Mouse (Mus musculus) liver, adult 2 months (tissue): ENCODE data around the gene Wnt1. TPM values are rescaled to one million over a fixed set of nuclear protein-coding genes. Genes with fewer than 3 reads are reported as not detected.

Experiments used
- DNase-seq: peaks from one replicate; pipeline ENCODE4 v3.0.0-alpha.2; 2011; ENCODE audit warnings: low read depth, low spot score; ENCODE audit errors: extremely low read depth
- H3K27ac ChIP-seq: fragments of 200-500 bp; replicated peaks from 2 replicates; pipeline ENCODE4 v1.5.1; 2012; ENCODE audit warnings: low read depth, mild to moderate bottlenecking, control low read depth, inconsistent platforms, low read length; ENCODE audit not compliant: insufficient read depth
- H3K27me3 ChIP-seq: fragments of 200-500 bp; 2 replicates; pipeline ENCODE4 v1.6.1; 2012; ENCODE audit warnings: mild to moderate bottlenecking, moderate library complexity, low read length, inconsistent platforms; ENCODE audit not compliant: control insufficient read depth, insufficient read depth
- H3K36me3 ChIP-seq: fragments of 200-500 bp; 2 replicates; pipeline ENCODE4 v1.6.1; 2012; ENCODE audit warnings: low read length, inconsistent platforms; ENCODE audit not compliant: control insufficient read depth, insufficient read depth
- H3K4me1 ChIP-seq: fragments of 200-500 bp; 2 replicates; pipeline ENCODE4 v1.6.1; 2011; ENCODE audit warnings: low read length; ENCODE audit not compliant: control insufficient read depth, insufficient read depth
- H3K4me3 ChIP-seq: fragments of 200-500 bp; 2 replicates; pipeline ENCODE4 v1.5.1; 2011; ENCODE audit warnings: low read depth, mild to moderate bottlenecking, control low read depth, low read length, moderate library complexity; ENCODE audit not compliant: insufficient read depth
- H3K79me2 ChIP-seq: fragments of 200-500 bp; 2 replicates; pipeline ENCODE4 v1.6.1; 2012; ENCODE audit warnings: inconsistent platforms, mild to moderate bottlenecking, low read length, moderate library complexity; ENCODE audit not compliant: control insufficient read depth, insufficient read depth
- H3K9ac ChIP-seq: fragments of 200-500 bp; 2 replicates; pipeline ENCODE4 v1.6.1; 2012; ENCODE audit warnings: low read depth, mild to moderate bottlenecking, control low read depth, inconsistent platforms, low read length
- CTCF ChIP-seq: fragments of 200-500 bp; IDR thresholded peaks from 2 replicates; pipeline ENCODE4 v1.5.1; 2011; ENCODE audit warnings: low read depth, low read length, control low read depth
- POLR2A ChIP-seq: fragments of 200-500 bp; IDR thresholded peaks from 2 replicates; pipeline ENCODE4 v1.6.1; 2011; ENCODE audit warnings: low read length, control low read depth; ENCODE audit not compliant: insufficient read depth; ENCODE audit errors: extremely low read depth
- WGBS: fragments of 180-500 bp; shearing (Covaris S2); methylation state at CpG from one replicate; pipeline ENCODE4 v1.1.7; 2018; 5-methylcytosine and 5-hydroxymethylcytosine counted together
- polyA plus RNA-seq: library from polyadenylated mRNA; depleted of rRNA; stranded (reverse); fragments of >200 nt; gene quantifications from 2 replicates; pipeline ENCODE4 v1.2.3, GENCODE M21; 2012
- total RNA-seq: library from RNA; depleted of rRNA; stranded (reverse); fragments of >200 nt; gene quantifications from 2 replicates; pipeline ENCODE4 v1.2.3, GENCODE M21; 2014

Gene Wnt1
- total and polyA plus RNA-seq, 2 experiments = not detected

- WGBS = 46% methylated on average over 6 of the region's 6 CpGs
- H3K4me1 ChIP-seq = no peaks in the 10 kb centered on the region
- TF ChIP-seq CTCF (no peak), POLR2A (no peak)
- H3K9ac ChIP-seq = no peak overlapping the region
- H3K36me3 ChIP-seq = no peaks in the 10 kb centered on the region
- H3K27ac ChIP-seq = no peak overlapping the region
- DNase-seq = no peak
- H3K4me3 ChIP-seq = no peak overlapping the region
- no peaks in the 10 kb centered on the region for H3K27me3 ChIP-seq
- peaks cover 11% of the 10 kb centered on the region; the same call in 1 of the 2 replicates for H3K79me2 ChIP-seq
Observed at GRCm38 (mm10) chr15:98747296-98747695, 42.4 kb upstream of the Wnt1 start.

DNA sequence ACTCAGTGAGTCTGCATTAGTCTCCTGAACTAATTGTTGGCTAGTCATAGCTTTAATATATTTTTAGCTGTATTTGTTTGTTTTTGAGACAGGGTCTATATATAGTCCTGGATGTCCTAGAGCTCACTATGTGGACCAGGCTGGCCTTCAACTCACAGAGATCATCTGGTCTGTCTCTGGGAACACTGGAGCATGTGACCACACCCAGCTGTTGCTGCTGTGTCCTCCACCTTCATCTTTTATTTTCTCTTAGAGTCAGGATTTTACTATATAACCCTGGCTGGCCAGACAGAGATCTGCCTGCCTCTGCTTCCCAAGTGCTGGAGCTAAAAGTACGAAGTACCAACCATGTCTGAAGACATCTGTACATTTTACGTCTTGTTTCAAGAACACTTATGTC, 40.6 kb upstream of the Wnt1 start:
- no peak for DNase-seq
- Histone ChIP-seq H3K27ac (no peak overlapping the region), H3K4me1 (no peaks in the 10 kb centered on the region), H3K79me2 (peaks cover 13% of the 10 kb centered on the region; the same call in 1 of the 2 replicates), H3K9ac (no peak overlapping the region), H3K4me3 (no peak overlapping the region), H3K36me3 (no peaks in the 10 kb centered on the region), H3K27me3 (no peaks in the 10 kb centered on the region)
- 96% methylated on average over 2 of the region's 2 CpGs for WGBS
- TF ChIP-seq POLR2A = no peak
- TF ChIP-seq CTCF = no peak

- peaks cover 13% of the 10 kb centered on the region for H3K79me2 ChIP-seq
- H3K27ac ChIP-seq = no peak overlapping the region
- H3K27me3 ChIP-seq = no peaks in the 10 kb centered on the region
- H3K9ac ChIP-seq = no peak overlapping the region
- H3K4me1 ChIP-seq = no peaks in the 10 kb centered on the region
- TF ChIP-seq CTCF (no peak), POLR2A (no peak)
- no peak for DNase-seq
- H3K36me3 ChIP-seq = no peaks in the 10 kb centered on the region
- H3K4me3 ChIP-seq = no peak overlapping the region
- 81% methylated on average over 8 of the region's 8 CpGs for WGBS
Observed at GRCm38 (mm10) chr15:98753021-98753423, 36.6 kb upstream of the Wnt1 start.

GRCm38 (mm10) chr15:98754125-98754524, 35.5 kb upstream of the Wnt1 start:
- Histone ChIP-seq H3K27me3 (no peaks in the 10 kb centered on the region), H3K4me1 (no peaks in the 10 kb centered on the region), H3K27ac (no peak overlapping the region), H3K79me2 (peaks cover 15% of the 10 kb centered on the region), H3K4me3 (no peak overlapping the region), H3K36me3 (no peaks in the 10 kb centered on the region), H3K9ac (no peak overlapping the region)
- TF ChIP-seq POLR2A = no peak
- 78% methylated on average over 2 of the region's 2 CpGs for WGBS
- no peak for DNase-seq

- TF ChIP-seq POLR2A (no peak), CTCF (no peak)
- Histone ChIP-seq H3K27me3 (no peaks in the 10 kb centered on the region), H3K4me3 (peak overlapping the region; percentile 94), H3K36me3 (no peaks in the 10 kb centered on the region), H3K9ac (peak overlapping the region; percentile 96), H3K79me2 (peaks cover 28% of the 10 kb centered on the region), H3K4me1 (peaks cover 3% of the 10 kb centered on the region), H3K27ac (peak overlapping the region; percentile 39; the same call in 1 of the 2 replicates)
- 1% methylated on average over 23 of the region's 24 CpGs for WGBS
- DNase-seq = peak; percentile 45
Observed at GRCm38 (mm10) chr15:98762201-98762621, 27.4 kb upstream of the Wnt1 start.

DNA sequence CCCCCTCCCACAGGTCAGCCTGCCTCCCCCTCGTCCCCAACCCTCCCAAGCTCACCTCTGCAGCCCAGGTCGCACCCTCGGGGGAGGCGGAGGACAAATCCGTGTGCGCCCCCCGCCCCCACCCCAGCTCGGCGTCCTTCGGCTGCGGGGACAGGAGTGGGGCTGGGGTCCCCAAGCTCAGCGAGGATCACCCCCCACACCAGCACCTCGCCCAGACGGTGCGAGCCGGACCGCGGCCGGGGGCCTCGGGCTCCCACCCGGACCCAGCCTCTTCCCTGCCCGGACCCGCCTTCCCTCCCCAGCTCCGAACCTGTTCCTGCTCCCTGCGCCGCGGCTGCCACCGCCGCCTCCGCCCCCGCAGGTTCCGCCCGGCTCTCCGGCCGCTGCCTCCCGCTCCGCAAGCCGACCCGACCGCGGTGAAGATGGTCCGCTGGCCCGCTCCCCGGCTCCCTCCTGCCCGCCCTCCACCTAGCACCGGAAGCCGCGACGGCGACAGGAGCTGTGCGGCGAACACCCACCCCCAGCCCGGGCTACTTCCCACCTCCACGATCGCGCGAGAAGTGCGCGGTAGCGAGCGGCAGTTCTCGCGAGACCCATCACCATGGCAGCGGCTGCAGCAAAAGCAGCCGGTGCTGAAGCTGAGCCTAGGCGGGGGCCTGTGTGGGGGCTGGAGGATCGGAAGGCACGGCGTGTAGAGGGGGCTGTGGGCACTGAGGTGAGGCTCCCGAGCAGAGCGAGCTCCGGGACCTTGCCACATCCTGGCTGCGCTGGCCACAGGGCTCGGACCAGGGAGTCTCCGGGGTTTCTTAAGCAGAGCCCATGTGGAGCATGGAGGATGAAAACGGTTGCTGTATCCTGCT, 26.8 kb upstream of the Wnt1 start, which contains the start of gene Arf3:
TSS of gene Arf3 (minus strand) at position 545 of the 860 bp plus-strand sequence.
- WGBS = 1% methylated on average over 66 of the region's 76 CpGs
- peak; percentile 68 for DNase-seq
- Histone ChIP-seq H3K36me3 (no peaks in the 10 kb centered on the region), H3K79me2 (peaks cover 28% of the 10 kb centered on the region), H3K4me1 (peaks cover 3% of the 10 kb centered on the region), H3K27ac (peak within 1 kb of the TSS; percentile 54), H3K9ac (peak within 1 kb of the TSS; percentile 96), H3K27me3 (no peaks in the 10 kb centered on the region), H3K4me3 (peak within 1 kb of the TSS; percentile 94)
- TF ChIP-seq CTCF (no peak), POLR2A (peak; percentile 86)
